Mouse (Mus musculus) layer of hippocampus, postnatal 36 days (tissue): ENCODE measurements around the gene Ace. TPM values are rescaled to one million over a fixed set of nuclear protein-coding genes. Genes with fewer than 3 reads are reported as not detected.

Experiments
- DNase-seq, 2 experiments: peaks; one replicate each; pipeline ENCODE4 v3.0.0; 2022
- total RNA-seq, 2 experiments: library from RNA; stranded (reverse); gene quantifications; 2 replicates each; pipeline ENCODE4 v1.2.3; 2021

The Ace gene
- total RNA-seq, 2 experiments from 2014 or later, result 5.0 to 8.1 TPM

- DNase-seq, result no peak
Observed at GRCm38 (mm10) chr11:105946694-105947154, 21.0 kb upstream of the Ace start.

- DNase-seq, result no peak
Observed at GRCm38 (mm10) chr11:105948255-105948654, 19.5 kb upstream of the Ace start.

GRCm38 (mm10) chr11:105950519-105950918 lies 17.2 kb upstream of the Ace start:
- DNase-seq, result no peak

GRCm38 (mm10) chr11:105951601-105952044 lies 16.1 kb upstream of the Ace start:
- DNase-seq, result no peak

- DNase-seq, result no peak
Observed at GRCm38 (mm10) chr11:105952111-105952510, 15.6 kb upstream of the Ace start.

GRCm38 (mm10) chr11:105952911-105953386 lies 14.8 kb upstream of the Ace start, which contains the start of gene Cyb561:
TSS of gene Cyb561 (minus strand) at chr11:105953336.
- DNase-seq, result no peak

GRCm38 (mm10) chr11:105953402-105953801 lies 14.3 kb upstream of the Ace start:
- DNase-seq, result no peak

- no peak for DNase-seq
Observed at GRCm38 (mm10) chr11:105955815-105956430, 11.8 kb upstream of the Ace start.

- no peak for DNase-seq
Observed at GRCm38 (mm10) chr11:105957501-105957900, 10.2 kb upstream of the Ace start.

- DNase-seq, result no peak
Observed at GRCm38 (mm10) chr11:105958566-105958965, 9.2 kb upstream of the Ace start.

- DNase-seq, result peak; percentile 35 to 53
Observed at GRCm38 (mm10) chr11:105959355-105959754, 8.4 kb upstream of the Ace start.

GRCm38 (mm10) chr11:105964691-105965090 lies 3.1 kb upstream of the Ace start:
- DNase-seq, result no peak

- no peak for DNase-seq
Observed at GRCm38 (mm10) chr11:105966288-105966687, 1.5 kb upstream of the Ace start.

GRCm38 (mm10) chr11:105968948-105969347 lies 1.2 kb downstream of the Ace start:
- no peak for DNase-seq

GRCm38 (mm10) chr11:105969516-105969915 lies 1.8 kb downstream of the Ace start:
- no peak for DNase-seq

GRCm38 (mm10) chr11:105974593-105974992 lies 6.8 kb downstream of the Ace start:
- DNase-seq, result no peak

- no peak for DNase-seq
Observed at GRCm38 (mm10) chr11:105975050-105975449, 7.3 kb downstream of the Ace start.

- DNase-seq, result no peak
Observed at GRCm38 (mm10) chr11:105975636-105976035, 7.9 kb downstream of the Ace start.

- no peak for DNase-seq
Observed at GRCm38 (mm10) chr11:105978232-105978631, 10.5 kb downstream of the Ace start.

GRCm38 (mm10) chr11:105978634-105979033 lies 10.9 kb downstream of the Ace start:
- no peak for DNase-seq

GRCm38 (mm10) chr11:105984452-105984851 lies 16.7 kb downstream of the Ace start:
- no peak for DNase-seq

- DNase-seq, result no peak
Observed at GRCm38 (mm10) chr11:105987446-105987845, 19.7 kb downstream of the Ace start.

GRCm38 (mm10) chr11:105989446-105989845 lies 21.7 kb downstream of the Ace start:
- DNase-seq, result no peak

GRCm38 (mm10) chr11:105990231-105990630 lies 22.5 kb downstream of the Ace start:
- no peak for DNase-seq
